Mouse (Mus musculus) layer of hippocampus, postnatal 25 days (tissue): ENCODE measurements around the gene Gm13698. TPM values are rescaled to one million over a fixed set of nuclear protein-coding genes. Genes with fewer than 3 reads are reported as not detected.
"Not testable (repeated sequence)": the region's sequence is repeated elsewhere in the genome, so short reads cannot be mapped to it uniquely, and the experiment has no call there.

Experiments used
- DNase-seq, 2 experiments: peaks; one replicate each; pipeline ENCODE4 v3.0.0; 2022; ENCODE audit warnings: mixed read lengths in 2 of 2, low spot score in 1 of 2; ENCODE audit errors: extremely low spot score in 1 of 2
- total RNA-seq, 2 experiments: library from RNA; stranded (reverse); gene quantifications; 2 replicates each; pipeline ENCODE4 v1.2.3; 2021

The Gm13698 gene
- 1 to 10 TPM; 1.6 to 1.7 TPM for total RNA-seq

- not testable (repeated sequence) for DNase-seq
These were observed at the start of gene Gm13698 for GRCm38 (mm10) chr2:83955393-83955792. TSS of gene Gm13698 (plus strand) at chr2:83955693.

- DNase-seq, result no peak
These were observed 25.9 kb upstream of the Gm13698 start for GRCm38 (mm10) chr2:83929478-83930088.

DNA sequence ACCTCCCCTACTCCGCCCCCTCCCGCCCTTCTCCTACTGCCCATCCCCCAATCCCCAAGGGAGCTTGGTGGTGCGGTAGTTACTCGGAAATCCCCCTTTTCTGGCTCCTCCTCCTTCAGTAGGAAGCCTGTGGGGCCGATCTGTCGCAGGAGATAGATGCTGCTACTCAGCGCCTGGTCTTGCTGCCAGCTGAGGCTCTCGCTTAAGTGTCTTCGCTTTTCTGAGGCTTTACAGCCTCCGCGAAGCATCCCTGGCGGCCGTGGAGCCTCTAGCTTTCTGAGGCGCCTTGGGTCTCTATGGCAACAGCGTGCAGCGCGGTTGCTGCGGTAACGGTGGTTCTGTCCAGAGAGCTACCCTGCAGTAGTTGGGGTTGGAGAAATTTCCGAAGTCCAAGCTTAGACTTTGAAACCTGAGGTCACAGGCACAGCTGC, 14.5 kb upstream of the Gm13698 start, which contains the start of gene Zswim2:
TSS of gene Zswim2 (minus strand) at position 298 of the 431 bp plus-strand sequence.
- DNase-seq, result peak; percentile 79 to 83

DNA sequence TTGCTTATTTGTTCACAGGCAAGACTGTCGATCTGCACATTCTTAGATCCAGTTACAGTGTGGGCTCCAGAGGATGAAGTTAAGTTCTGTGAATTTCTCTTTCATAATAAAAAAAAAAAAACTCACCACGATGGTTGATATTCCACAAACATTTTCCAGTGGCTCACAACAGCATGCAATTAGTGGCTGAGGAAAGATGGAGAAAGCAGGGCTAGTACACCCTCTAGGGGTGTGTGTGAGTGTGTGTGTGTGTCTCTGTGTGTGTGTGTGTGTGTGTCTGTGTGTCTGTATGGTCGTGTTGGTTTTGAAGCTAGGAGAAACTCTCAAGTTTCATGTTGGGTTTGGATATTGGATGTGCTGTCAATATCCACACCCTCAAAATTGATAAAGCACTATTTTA, 14.1 kb upstream of the Gm13698 start:
- no peak for DNase-seq

DNA sequence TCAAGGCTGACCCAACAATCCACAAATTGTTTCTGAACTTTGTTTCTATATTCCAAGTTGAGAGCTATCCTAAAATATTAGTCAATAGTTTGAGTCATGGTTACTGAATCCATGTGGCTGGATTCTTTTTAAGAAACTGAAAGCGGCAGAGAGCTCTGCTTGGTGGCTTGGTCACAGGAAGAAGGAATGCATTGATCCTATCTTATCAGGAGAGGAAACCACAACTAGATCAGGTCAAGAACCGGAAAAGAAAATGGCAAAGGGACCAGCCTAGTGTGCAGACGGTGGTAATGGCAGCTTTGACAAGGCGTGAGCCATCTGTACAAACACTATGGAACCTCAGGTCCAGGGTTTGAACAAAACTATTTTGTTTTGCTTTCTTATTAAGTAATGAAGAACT, 13.7 kb upstream of the Gm13698 start:
- DNase-seq, result no peak

GRCm38 (mm10) chr2:83961203-83961602, 5.7 kb downstream of the Gm13698 start, which contains the start of gene Gm13693:
TSS of gene Gm13693 (plus strand) at chr2:83961503.
- DNase-seq, result not testable (repeated sequence)

GRCm38 (mm10) chr2:83967013-83967412, 11.5 kb downstream of the Gm13698 start, which contains the start of gene Gm13695:
TSS of gene Gm13695 (plus strand) at chr2:83967313.
- DNase-seq, result not testable (repeated sequence)

DNA sequence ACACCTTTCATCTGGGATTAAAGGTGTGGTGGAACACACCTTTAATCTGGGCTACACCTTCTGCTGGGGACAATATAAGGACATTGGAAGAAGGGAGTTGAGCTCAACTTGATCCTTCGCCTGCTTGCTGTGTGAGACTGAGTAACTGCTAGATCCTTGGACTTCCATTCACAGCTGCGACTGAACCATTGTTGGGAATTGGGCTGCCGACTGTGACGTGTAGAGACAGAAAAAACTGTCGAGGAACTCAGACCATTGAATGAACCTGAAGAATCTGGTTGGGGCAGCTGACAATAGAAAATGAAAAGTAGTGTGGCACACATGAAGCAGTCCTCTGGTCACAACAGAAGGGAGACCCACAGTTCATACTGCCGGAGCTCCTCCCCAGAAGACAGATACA, 17.3 kb downstream of the Gm13698 start, which contains the start of gene Gm13696:
TSS of gene Gm13696 (plus strand) at position 301 of the 400 bp plus-strand sequence.
- not testable (repeated sequence) for DNase-seq

GRCm38 (mm10) chr2:83978633-83979032, 23.1 kb downstream of the Gm13698 start, which contains the start of gene Gm13694:
TSS of gene Gm13694 (plus strand) at chr2:83978933.
- DNase-seq, result not testable (repeated sequence)

DNA sequence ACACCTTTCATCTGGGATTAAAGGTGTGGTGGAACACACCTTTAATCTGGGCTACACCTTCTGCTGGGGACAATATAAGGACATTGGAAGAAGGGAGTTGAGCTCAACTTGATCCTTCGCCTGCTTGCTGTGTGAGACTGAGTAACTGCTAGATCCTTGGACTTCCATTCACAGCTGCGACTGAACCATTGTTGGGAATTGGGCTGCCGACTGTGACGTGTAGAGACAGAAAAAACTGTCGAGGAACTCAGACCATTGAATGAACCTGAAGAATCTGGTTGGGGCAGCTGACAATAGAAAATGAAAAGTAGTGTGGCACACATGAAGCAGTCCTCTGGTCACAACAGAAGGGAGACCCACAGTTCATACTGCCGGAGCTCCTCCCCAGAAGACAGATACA, 28.9 kb downstream of the Gm13698 start, which contains the start of gene Gm13697:
TSS of gene Gm13697 (plus strand) at position 301 of the 400 bp plus-strand sequence.
- not testable (repeated sequence) for DNase-seq

DNA sequence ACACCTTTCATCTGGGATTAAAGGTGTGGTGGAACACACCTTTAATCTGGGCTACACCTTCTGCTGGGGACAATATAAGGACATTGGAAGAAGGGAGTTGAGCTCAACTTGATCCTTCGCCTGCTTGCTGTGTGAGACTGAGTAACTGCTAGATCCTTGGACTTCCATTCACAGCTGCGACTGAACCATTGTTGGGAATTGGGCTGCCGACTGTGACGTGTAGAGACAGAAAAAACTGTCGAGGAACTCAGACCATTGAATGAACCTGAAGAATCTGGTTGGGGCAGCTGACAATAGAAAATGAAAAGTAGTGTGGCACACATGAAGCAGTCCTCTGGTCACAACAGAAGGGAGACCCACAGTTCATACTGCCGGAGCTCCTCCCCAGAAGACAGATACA, 34.8 kb downstream of the Gm13698 start, which contains the start of gene Gm13691:
TSS of gene Gm13691 (plus strand) at position 301 of the 400 bp plus-strand sequence.
- not testable (repeated sequence) for DNase-seq

- DNase-seq, result not testable (repeated sequence)
These were observed 38.3 kb downstream of the Gm13698 start for GRCm38 (mm10) chr2:83993639-83994255.

DNA sequence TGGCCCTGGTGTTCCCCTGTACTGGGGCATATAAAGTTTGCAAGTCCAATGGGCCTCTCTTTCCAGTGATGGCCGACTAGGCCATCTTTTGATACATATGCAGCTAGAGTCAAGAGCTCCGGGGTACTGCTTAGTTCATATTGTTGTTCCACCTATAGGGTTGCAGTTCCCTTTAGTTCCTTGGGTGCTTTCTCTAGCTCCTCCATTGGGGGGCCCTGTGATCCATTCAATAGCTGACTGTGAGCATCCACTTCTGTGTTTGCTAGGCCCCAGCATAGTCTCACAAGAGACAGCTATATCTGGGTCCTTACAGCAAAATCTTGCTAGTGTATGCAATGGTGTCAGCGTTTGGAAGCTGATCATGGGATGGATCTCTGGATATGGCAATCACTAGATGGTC, 39.0 kb downstream of the Gm13698 start:
- DNase-seq, result not testable (repeated sequence)

Other genes with a start within 250 kb of the Gm13698 start
- 10 to 100 TPM; 47.7 to 56.4 TPM for gene Itgav, start 231.3 kb upstream of the Gm13698 start, total RNA-seq
- 100 to 1,000 TPM; 200 to 203 TPM for gene Fam171b, start 143.1 kb upstream of the Gm13698 start, total RNA-seq
- not detected for gene Zswim2, start 14.5 kb upstream of the Gm13698 start, total RNA-seq
- 1 to 10 TPM; 1.6 to 1.7 TPM for gene Gm13693, start 5.8 kb downstream of the Gm13698 start, total RNA-seq
- not detected for gene Gm13695, start 11.6 kb downstream of the Gm13698 start, total RNA-seq
- 1 to 10 TPM; 1.6 to 1.7 TPM for gene Gm13696, start 17.4 kb downstream of the Gm13698 start, total RNA-seq
- 1 to 10 TPM; 1.6 to 1.7 TPM for gene Gm13694, start 23.2 kb downstream of the Gm13698 start, total RNA-seq
- 1 to 10 TPM; 1.6 to 1.7 TPM for gene Gm13697, start 29.1 kb downstream of the Gm13698 start, total RNA-seq
- gene Gm13691, start 34.9 kb downstream of the Gm13698 start, total RNA-seq, result 1 to 10 TPM; 1.6 to 1.7 TPM